Mouse (Mus musculus) hindbrain, embryonic 15.5 days (tissue): Measurements from ENCODE around the gene Atg7. TPM values are rescaled to one million over a fixed set of nuclear protein-coding genes. Genes with fewer than 3 reads are reported as not detected.

Experiments used
- ATAC-seq: fragments of 200-750 bp; cut with Nextera tagmentation; 2 replicates; pipeline ENCODE4 v1.8.0; 2017; ENCODE audit warnings: low read depth, moderate number of reproducible peaks, moderate TSS enrichment; ENCODE audit not compliant: low FRiP score
- H3K27ac ChIP-seq: fragments of 300-500 bp; sonication (generic); replicated peaks from 2 replicates; pipeline ENCODE4 v1.5.1; 2015; ENCODE audit warnings: mild to moderate bottlenecking, inconsistent platforms
- H3K27me3 ChIP-seq: fragments of 300-500 bp; sonication (generic); 2 replicates; pipeline ENCODE4 v1.6.1; 2015; ENCODE audit warnings: control low read depth, inconsistent platforms
- H3K36me3 ChIP-seq: fragments of 300-500 bp; sonication (generic); 2 replicates; pipeline ENCODE4 v1.6.1; 2015; ENCODE audit warnings: control low read depth, inconsistent platforms
- H3K4me1 ChIP-seq: fragments of 300-500 bp; sonication (generic); replicated peaks from 2 replicates; pipeline ENCODE4 v1.6.1; 2015; ENCODE audit warnings: control low read depth, inconsistent platforms
- H3K4me2 ChIP-seq: fragments of 300-500 bp; sonication (generic); 2 replicates; pipeline ENCODE4 v1.6.1; 2015; ENCODE audit warnings: moderate library complexity, mild to moderate bottlenecking, inconsistent platforms
- H3K4me3 ChIP-seq: fragments of 300-500 bp; sonication (generic); 2 replicates; pipeline ENCODE4 v1.5.1; 2015; ENCODE audit warnings: mild to moderate bottlenecking, inconsistent platforms
- H3K9ac ChIP-seq: fragments of 300-500 bp; sonication (generic); 2 replicates; pipeline ENCODE4 v1.6.1; 2015; ENCODE audit warnings: inconsistent platforms
- H3K9me3 ChIP-seq: fragments of 300-500 bp; sonication (generic); 2 replicates; pipeline ENCODE4 v1.6.1; 2016; ENCODE audit warnings: control low read depth, inconsistent platforms
- WGBS: fragments of 180-500 bp; shearing (Covaris S2); methylation state at CpG from one replicate; pipeline ENCODE4 v1.1.7; 2015; 5-methylcytosine and 5-hydroxymethylcytosine counted together
- polyA plus RNA-seq: library from polyadenylated mRNA; unstranded; fragments of >200 nt; fragmentation: Nextera tagmentation; extraction: Ambion mirVana; gene quantifications from 2 replicates; pipeline ENCODE4 v1.2.1, GENCODE M21; 2015

The Atg7 gene
- polyA plus RNA-seq, 1 experiment from 2014 or later = 19.9 TPM

DNA sequence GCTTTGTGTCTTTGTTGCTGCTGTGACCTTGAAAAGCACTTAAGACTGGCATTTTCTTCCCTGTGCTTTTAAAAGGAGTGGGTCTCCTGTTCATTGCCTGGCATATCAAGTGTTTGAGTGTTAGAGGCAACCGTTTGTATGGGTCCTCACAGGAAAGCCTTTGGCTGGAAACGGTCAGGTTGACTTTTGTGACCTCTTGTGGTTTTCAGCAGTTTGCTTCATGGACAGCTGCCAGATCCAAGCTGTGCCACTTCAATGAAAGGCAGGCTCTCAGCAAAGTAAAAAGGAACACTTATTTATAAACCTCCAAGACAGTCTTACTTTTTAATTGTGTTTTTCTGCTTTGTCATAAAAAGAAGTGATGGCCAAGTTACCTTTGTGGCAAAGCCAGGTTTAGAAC, 47.8 kb downstream of the Atg7 start:
- 30% methylated on average over 2 of the region's 2 CpGs for WGBS
- H3K36me3 ChIP-seq = no peaks in the 10 kb centered on the region
- H3K9ac ChIP-seq = no peak overlapping the region
- H3K4me3 ChIP-seq = no peak overlapping the region
- no peak for ATAC-seq
- no peak overlapping the region for H3K4me2 ChIP-seq
- H3K4me1 ChIP-seq = peaks cover 22% of the 10 kb centered on the region
- H3K27me3 ChIP-seq = no peaks in the 10 kb centered on the region
- H3K27ac ChIP-seq = no peak overlapping the region
- no peaks in the 10 kb centered on the region for H3K9me3 ChIP-seq

DNA sequence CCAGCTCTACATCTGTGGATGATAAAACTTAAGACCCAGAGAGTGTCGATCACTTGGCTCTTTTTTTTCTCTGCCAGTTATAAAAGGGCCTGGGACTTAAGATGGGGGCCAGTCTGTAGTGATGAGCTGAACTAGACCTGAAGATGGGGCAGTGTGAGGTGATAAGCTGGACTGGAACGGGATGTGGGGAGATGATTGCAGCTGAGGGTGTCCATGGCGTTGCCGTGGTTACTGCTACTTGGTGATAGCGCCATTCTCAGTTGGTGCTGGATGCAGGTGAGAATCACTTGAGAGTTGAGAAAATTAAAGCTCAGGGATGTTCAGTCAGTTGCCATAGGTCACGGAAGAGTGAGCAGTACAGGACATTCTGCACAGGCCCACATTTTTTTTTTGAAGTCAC, 48.6 kb downstream of the Atg7 start:
- H3K4me1 ChIP-seq = peaks cover 22% of the 10 kb centered on the region
- no peaks in the 10 kb centered on the region for H3K36me3 ChIP-seq
- H3K4me3 ChIP-seq = no peak overlapping the region
- ATAC-seq = no peak
- WGBS = 79% methylated on average over 6 of the region's 6 CpGs
- H3K9me3 ChIP-seq = no peaks in the 10 kb centered on the region
- H3K4me2 ChIP-seq = no peak overlapping the region
- no peaks in the 10 kb centered on the region for H3K27me3 ChIP-seq
- H3K27ac ChIP-seq = no peak overlapping the region
- H3K9ac ChIP-seq = no peak overlapping the region

DNA sequence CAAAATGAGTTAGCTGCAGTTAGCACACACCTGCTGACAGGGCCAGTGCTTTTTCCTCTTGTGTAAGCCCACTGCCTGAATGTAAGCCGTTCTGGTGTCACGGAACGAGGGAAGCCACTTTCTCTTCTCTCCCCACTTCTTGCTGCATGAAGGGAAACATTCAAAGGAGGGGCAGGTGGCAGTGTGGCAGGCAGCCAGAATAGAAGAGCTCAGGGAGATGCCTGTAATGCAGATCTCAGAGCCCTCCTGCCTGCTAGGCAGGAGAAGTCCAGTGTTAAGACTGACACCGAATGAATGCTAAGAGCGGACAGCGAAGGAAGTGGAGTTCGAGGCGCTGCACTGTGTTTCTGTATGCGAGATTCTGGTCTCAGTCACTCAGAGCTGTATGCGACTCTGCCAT, 49.8 kb downstream of the Atg7 start:
- H3K4me3 ChIP-seq = no peak overlapping the region
- ATAC-seq = peak; percentile 24; the same call in 1 of the 2 replicates
- H3K9ac ChIP-seq = no peak overlapping the region
- no peaks in the 10 kb centered on the region for H3K9me3 ChIP-seq
- H3K27me3 ChIP-seq = no peaks in the 10 kb centered on the region
- no peak overlapping the region for H3K4me2 ChIP-seq
- 64% methylated on average over 10 of the region's 10 CpGs for WGBS
- H3K36me3 ChIP-seq = no peaks in the 10 kb centered on the region
- H3K27ac ChIP-seq = peak overlapping the region; percentile 55; the same call in 1 of the 2 replicates
- peaks cover 22% of the 10 kb centered on the region for H3K4me1 ChIP-seq

DNA sequence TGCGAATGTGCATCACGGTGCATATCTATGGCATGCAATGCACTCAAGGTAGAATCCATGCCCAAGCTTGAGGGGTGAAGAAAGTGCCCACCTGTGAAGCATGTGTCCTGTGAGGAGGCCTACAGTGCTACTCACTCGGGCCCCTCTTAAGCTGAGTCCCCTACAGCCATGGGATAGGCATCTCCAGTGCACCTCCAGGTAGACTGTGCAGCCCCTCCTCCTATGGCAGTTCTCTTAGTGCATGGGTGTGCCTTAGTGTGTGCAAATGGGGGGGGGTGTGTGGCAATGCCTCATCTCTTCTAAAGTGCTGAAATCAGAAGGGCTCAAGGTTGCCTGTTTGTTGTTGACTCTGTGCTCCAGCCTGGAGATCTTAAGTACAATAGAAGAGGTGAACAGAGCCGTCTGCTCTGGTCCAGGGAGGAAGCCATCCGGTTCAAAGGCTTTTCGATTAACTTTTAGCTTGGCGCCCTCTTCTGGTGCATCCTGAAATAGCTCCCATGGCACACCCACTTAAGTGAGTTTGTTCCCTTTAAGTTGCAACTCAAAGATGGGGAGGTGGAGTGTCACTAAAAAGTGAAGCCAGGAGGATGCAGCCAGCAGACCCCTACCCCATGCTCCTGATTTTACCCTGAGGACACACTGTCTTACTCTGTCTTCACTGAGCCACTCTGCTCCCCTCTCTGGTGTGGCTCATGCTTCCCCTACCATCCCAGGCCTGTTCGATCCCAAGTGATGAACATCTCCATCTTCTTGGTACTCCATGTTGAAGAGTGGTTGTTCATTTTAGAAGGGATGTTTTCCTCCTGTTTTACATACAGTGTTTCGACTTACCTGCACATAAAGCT, 55.0 kb downstream of the Atg7 start:
- H3K36me3 ChIP-seq = no peaks in the 10 kb centered on the region
- H3K4me1 ChIP-seq = no peaks in the 10 kb centered on the region
- no peak overlapping the region for H3K27ac ChIP-seq
- H3K9ac ChIP-seq = no peak overlapping the region
- ATAC-seq = peak; percentile 69; the same call in 1 of the 2 replicates
- 45% methylated on average over 9 of the region's 9 CpGs for WGBS
- no peaks in the 10 kb centered on the region for H3K9me3 ChIP-seq
- H3K27me3 ChIP-seq = no peaks in the 10 kb centered on the region
- H3K4me3 ChIP-seq = no peak overlapping the region
- no peak overlapping the region for H3K4me2 ChIP-seq

DNA sequence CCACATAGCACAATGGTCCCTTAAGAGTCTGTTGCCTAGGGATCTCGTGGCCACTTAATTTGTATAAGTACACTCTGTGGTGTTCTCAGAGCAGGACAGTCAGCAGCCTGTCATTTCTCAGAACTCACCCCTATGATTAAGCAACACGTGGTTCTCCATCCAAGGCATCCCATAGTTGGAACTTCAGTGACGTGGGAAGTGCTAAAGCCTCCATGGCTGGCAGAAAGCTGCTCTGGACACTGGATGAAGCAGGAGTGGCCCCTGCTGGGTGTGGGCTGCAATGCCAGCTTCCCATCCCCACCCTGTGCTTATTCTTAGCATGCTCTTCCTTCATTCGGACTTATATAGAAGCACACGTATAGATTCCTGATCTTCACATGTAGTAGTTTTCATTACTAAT, 55.7 kb downstream of the Atg7 start:
- H3K36me3 ChIP-seq = no peaks in the 10 kb centered on the region
- H3K9ac ChIP-seq = no peak overlapping the region
- no peak overlapping the region for H3K27ac ChIP-seq
- WGBS = 67% methylated on average over 5 of the region's 5 CpGs
- no peaks in the 10 kb centered on the region for H3K9me3 ChIP-seq
- no peaks in the 10 kb centered on the region for H3K27me3 ChIP-seq
- ATAC-seq = 0 out of 2 replicates have a peak, but pooled peaks have one; percentile 54
- no peaks in the 10 kb centered on the region for H3K4me1 ChIP-seq
- no peak overlapping the region for H3K4me3 ChIP-seq
- H3K4me2 ChIP-seq = no peak overlapping the region

DNA sequence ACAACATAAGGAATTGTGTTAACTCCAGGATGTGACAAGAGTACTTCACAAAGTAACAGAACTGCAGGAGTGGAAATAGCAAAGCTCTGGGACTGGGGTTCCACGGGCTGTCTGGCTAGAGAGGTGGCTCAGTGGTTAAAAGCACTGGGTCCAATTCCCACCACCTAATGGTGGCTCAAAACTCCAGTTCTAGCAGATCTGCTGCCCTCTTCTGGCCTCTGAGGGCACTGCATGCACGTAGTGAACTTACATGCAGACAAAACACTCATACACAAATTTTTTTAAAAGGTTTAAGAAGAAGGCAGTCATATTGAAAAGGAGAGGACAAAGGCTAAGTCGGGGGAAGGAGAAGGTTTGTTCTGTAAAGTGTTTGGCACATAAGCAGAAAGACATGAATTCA, 57.8 kb downstream of the Atg7 start:
- H3K9ac ChIP-seq = no peak overlapping the region
- H3K36me3 ChIP-seq = no peaks in the 10 kb centered on the region
- H3K27ac ChIP-seq = no peak overlapping the region
- no peaks in the 10 kb centered on the region for H3K4me1 ChIP-seq
- no peaks in the 10 kb centered on the region for H3K27me3 ChIP-seq
- no peaks in the 10 kb centered on the region for H3K9me3 ChIP-seq
- H3K4me2 ChIP-seq = no peak overlapping the region
- WGBS = 82% methylated on average over 3 of the region's 3 CpGs
- H3K4me3 ChIP-seq = no peak overlapping the region
- no peak for ATAC-seq

DNA sequence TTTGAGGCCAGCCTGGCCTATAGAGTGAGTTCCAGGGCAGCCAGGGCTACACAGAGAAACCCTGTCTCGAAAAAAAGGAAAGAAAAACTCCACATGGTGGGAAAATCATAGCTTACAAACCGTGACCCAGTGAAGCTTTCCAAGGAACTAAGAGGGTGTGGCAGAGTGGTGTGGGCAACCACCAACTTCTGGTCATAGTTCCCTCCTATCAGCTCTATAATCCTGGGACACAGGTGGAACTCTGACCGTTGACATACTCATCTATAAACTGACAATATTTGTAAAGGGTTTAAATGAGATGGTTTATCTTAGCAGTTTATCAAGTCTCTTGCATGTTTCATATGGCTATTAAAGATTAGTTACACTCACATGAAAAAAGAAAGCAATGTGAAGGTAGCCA, 64.1 kb downstream of the Atg7 start:
- peaks cover 10% of the 10 kb centered on the region; the same call in 1 of the 2 replicates for H3K4me1 ChIP-seq
- H3K36me3 ChIP-seq = no peaks in the 10 kb centered on the region
- H3K27me3 ChIP-seq = no peaks in the 10 kb centered on the region
- no peaks in the 10 kb centered on the region for H3K9me3 ChIP-seq
- ATAC-seq = no peak
- H3K4me3 ChIP-seq = no peak overlapping the region
- 82% methylated on average over 3 of the region's 3 CpGs for WGBS
- no peak overlapping the region for H3K4me2 ChIP-seq
- H3K27ac ChIP-seq = no peak overlapping the region
- no peak overlapping the region for H3K9ac ChIP-seq

DNA sequence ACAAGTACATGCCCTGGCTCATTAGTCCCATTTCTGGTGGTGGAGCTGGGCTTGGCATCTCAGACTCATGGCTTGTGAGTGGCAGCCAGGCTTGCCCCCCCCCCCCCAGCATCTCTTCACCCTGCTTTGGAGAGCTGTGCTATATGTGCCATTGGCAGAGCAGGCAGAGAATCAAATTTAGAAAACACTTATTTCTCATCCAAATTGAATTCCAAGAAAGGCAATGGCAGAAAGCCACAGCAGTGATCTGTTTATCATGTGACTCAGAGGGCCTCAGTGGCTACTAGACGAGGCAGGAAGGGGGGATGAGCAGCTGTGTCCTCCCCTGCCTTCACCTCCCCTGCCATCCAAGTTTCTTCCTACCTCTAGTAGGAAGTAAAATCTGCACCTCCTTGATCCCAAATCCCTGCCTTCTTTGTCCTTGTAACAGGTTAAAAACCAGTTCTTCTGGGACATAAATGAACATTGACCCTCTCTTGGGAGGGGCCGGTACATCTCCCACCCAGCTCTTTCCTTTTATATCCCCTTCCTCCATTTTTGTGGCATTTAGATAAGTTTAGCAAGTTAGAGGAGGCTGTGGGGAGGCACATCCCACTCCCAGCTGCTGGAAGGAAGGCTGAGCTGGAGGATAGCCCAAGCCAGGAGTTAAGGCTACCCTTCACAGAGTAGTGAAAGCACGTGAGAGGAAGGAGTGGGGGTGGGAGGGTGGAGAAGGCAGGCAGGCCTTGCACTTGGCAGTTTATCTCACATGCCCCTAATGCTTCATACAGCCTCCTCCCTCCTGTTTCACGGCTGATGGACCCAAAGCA, 69.5 kb downstream of the Atg7 start:
- no peak for ATAC-seq
- Histone ChIP-seq H3K9ac (no peak overlapping the region), H3K9me3 (no peaks in the 10 kb centered on the region), H3K4me2 (no peak overlapping the region), H3K36me3 (no peaks in the 10 kb centered on the region), H3K4me1 (peaks cover 35% of the 10 kb centered on the region), H3K4me3 (no peak overlapping the region), H3K27me3 (no peaks in the 10 kb centered on the region), H3K27ac (no peak overlapping the region)
- 69% methylated on average over 4 of the region's 4 CpGs for WGBS

DNA sequence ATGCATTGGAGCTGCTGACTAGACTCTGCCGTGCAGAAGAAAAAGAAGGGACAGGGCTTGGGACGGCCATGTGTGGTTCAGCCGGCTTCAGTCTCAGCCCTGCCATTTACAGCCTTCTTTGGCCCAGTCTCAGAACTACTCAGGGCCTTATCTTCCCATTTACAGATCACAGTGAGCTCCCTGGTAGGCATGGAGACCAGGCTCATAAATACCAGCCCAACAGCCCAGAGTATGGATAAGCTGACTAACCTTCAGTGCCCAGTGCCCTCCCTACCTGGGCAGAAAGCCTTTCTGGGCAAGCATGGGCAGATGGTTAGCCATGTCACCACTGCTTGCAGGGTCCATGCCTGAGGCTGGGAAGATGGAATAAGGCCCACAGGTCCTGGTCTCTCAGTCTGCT, 70.6 kb downstream of the Atg7 start:
- Histone ChIP-seq H3K9me3 (no peaks in the 10 kb centered on the region), H3K9ac (no peak overlapping the region), H3K36me3 (no peaks in the 10 kb centered on the region), H3K27ac (no peak overlapping the region), H3K27me3 (no peaks in the 10 kb centered on the region), H3K4me3 (no peak overlapping the region), H3K4me2 (no peak overlapping the region), H3K4me1 (peaks cover 35% of the 10 kb centered on the region)
- no peak for ATAC-seq
- 84% methylated on average over 3 of the region's 3 CpGs for WGBS

DNA sequence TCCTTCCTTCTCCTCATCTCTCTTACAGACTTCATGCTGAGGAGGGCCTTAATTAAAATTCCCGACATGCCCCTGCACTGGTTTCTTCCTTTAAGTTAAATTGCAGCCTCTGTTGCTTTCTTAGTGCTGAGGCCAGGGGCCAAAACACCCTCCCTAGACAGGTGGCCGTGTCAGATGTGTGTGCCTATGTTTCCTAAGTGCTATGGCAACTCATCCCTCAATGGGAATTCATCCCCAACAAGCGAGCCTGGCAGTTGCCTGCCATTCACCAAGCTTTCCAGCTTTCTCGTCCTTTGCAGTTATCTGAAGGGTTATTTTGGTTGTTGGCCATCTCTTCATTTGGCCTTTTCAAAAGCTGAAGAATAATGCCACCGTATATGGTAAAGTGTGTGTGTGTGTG, 71.8 kb downstream of the Atg7 start:
- H3K4me3 ChIP-seq = no peak overlapping the region
- WGBS = 27% methylated on average over 5 of the region's 5 CpGs
- peak overlapping the region; percentile 16; the same call in 1 of the 2 replicates for H3K27ac ChIP-seq
- no peak overlapping the region for H3K4me2 ChIP-seq
- H3K4me1 ChIP-seq = peaks cover 43% of the 10 kb centered on the region
- H3K27me3 ChIP-seq = no peaks in the 10 kb centered on the region
- no peaks in the 10 kb centered on the region for H3K36me3 ChIP-seq
- H3K9ac ChIP-seq = peak overlapping the region; percentile 17; the same call in 1 of the 2 replicates
- ATAC-seq = no peak
- H3K9me3 ChIP-seq = no peaks in the 10 kb centered on the region

DNA sequence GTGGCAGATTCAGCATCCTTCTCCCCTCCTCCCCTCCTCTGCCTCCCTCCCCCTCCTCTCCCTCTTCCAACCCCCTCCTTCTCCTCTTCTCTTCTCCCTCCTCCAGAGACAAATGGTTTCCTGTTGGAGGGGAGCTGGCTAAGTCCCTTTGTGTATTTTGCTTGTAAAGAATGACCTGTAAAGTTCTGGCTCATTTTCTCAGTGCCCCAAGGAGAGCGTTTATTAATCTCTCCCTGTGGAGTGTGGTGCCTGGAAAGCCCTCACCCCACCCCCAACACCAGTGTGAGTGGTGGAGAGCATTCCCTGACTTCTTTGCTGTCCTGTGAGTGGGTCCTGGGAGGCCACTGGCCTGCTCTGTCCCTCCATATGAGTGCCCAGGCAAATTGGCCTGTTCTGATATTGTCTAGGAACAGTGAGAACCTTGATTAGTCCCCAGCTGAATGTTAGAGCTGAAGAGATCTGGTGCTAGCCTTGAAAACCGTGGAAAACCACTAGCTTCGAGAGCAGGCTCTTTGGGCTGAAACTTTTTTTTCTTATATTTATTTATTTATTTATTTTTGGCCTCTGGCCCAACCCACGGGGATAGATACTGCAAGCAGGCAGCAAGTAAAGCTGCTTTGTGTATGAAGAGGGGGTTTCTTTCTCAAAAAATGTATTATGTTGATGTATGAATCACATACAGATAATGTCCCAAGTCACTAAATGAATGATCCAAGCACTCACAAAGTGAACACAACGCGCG, 72.6 kb downstream of the Atg7 start:
- Histone ChIP-seq H3K4me2 (no peak overlapping the region), H3K9me3 (no peaks in the 10 kb centered on the region), H3K9ac (no peak overlapping the region), H3K4me1 (peaks cover 46% of the 10 kb centered on the region), H3K27ac (peak overlapping the region; percentile 71), H3K4me3 (no peak overlapping the region), H3K27me3 (no peaks in the 10 kb centered on the region), H3K36me3 (no peaks in the 10 kb centered on the region)
- 55% methylated on average over 7 of the region's 7 CpGs for WGBS
- ATAC-seq = peak; percentile 37; the same call in 1 of the 2 replicates

DNA sequence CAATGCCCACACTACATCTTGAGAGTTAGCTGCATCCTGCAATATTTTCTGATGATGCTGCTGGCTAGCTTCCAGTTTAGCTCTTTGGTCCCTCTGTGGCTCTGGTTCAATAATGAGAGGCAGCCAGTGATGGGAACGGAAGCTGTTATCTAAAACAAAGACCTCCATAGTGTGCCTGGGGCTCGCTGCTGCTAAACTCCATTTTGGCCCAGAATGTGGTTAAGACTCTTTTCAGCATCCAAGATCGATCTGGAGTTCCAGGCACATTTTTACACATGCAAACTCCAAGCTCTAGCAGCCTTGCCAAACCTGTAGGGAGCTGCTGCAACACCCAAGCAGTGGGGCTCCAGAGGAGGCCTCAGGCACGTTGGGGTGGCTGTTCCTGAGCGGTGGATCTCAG, 76.2 kb downstream of the Atg7 start:
- ATAC-seq = no peak

More for the DNA sequence above, 76.2 kb downstream of the Atg7 start:
- H3K9ac ChIP-seq = no peak overlapping the region
- peak overlapping the region; percentile 56 for H3K27ac ChIP-seq
- peaks cover 31% of the 10 kb centered on the region for H3K4me1 ChIP-seq
- no peak overlapping the region for H3K4me3 ChIP-seq
- WGBS = 38% methylated on average over 5 of the region's 5 CpGs
- no peaks in the 10 kb centered on the region for H3K9me3 ChIP-seq
- no peak overlapping the region for H3K4me2 ChIP-seq
- no peaks in the 10 kb centered on the region for H3K27me3 ChIP-seq
- no peaks in the 10 kb centered on the region for H3K36me3 ChIP-seq
